Mouse (Mus musculus): ENCODE measurements around the gene Atf7ip2.

The Atf7ip2 gene

GRCm38 (mm10) chr16:10297696-10298644 lies 105.5 kb downstream of the Atf7ip2 start:
- DNase-seq (ENCODE audit: low read depth, low spot score): no peak

GRCm38 (mm10) chr16:10299637-10300036 lies 107.1 kb downstream of the Atf7ip2 start:
- no peak for DNase-seq (ENCODE audit: low read depth, low spot score)

- DNase-seq (ENCODE audit: low read depth, low spot score): no peak
Observed at GRCm38 (mm10) chr16:10300231-10301186, 108.0 kb downstream of the Atf7ip2 start.
